Mouse (Mus musculus) testis, adult 2 months (tissue): ENCODE data around the gene Oard1. TPM values are rescaled to one million over a fixed set of nuclear protein-coding genes. Genes with fewer than 3 reads are reported as not detected.

Experiments used
- H3K27ac ChIP-seq: fragments of 200-500 bp; 2 replicates; pipeline ENCODE4 v1.5.1; 2012; ENCODE audit warnings: low read depth, low read length; ENCODE audit not compliant: control insufficient read depth, insufficient read depth
- H3K27me3 ChIP-seq: fragments of 200-500 bp; 2 replicates; pipeline ENCODE4 v1.6.1; 2012; ENCODE audit warnings: mild to moderate bottlenecking, low read length, moderate library complexity; ENCODE audit not compliant: control insufficient read depth, insufficient read depth
- H3K36me3 ChIP-seq: fragments of 200-500 bp; 2 replicates; pipeline ENCODE4 v1.6.1; 2012; ENCODE audit warnings: mild to moderate bottlenecking, low read length; ENCODE audit not compliant: control insufficient read depth, insufficient read depth
- H3K4me1 ChIP-seq: fragments of 200-500 bp; 2 replicates; pipeline ENCODE4 v1.6.1; 2012; ENCODE audit warnings: low read length; ENCODE audit not compliant: control insufficient read depth, insufficient read depth
- H3K4me3 ChIP-seq: fragments of 200-500 bp; 2 replicates; pipeline ENCODE4 v1.5.1; 2012; ENCODE audit warnings: low read depth, mild to moderate bottlenecking, low read length, moderate library complexity, mixed read lengths; ENCODE audit not compliant: control insufficient read depth
- CTCF ChIP-seq: fragments of 200-500 bp; IDR thresholded peaks from 2 replicates; pipeline ENCODE4 v1.5.1; 2012; ENCODE audit warnings: low read depth, mild to moderate bottlenecking, inconsistent platforms, low read length, moderate library complexity; ENCODE audit not compliant: control insufficient read depth, insufficient read depth, insufficient replicate concordance
- POLR2A ChIP-seq: fragments of 200-500 bp; IDR thresholded peaks from 2 replicates; pipeline ENCODE4 v1.6.1; 2012; ENCODE audit warnings: low read depth, mild to moderate bottlenecking, inconsistent platforms, low read length, moderate library complexity; ENCODE audit not compliant: control insufficient read depth
- polyA plus RNA-seq: library from polyadenylated mRNA; depleted of rRNA; stranded (reverse); fragments of >200 nt; gene quantifications from 2 replicates; pipeline ENCODE4 v1.2.3, GENCODE M21; 2012

Oard1 gene
- polyA plus RNA-seq, 1 experiment, result 19.2 TPM

DNA sequence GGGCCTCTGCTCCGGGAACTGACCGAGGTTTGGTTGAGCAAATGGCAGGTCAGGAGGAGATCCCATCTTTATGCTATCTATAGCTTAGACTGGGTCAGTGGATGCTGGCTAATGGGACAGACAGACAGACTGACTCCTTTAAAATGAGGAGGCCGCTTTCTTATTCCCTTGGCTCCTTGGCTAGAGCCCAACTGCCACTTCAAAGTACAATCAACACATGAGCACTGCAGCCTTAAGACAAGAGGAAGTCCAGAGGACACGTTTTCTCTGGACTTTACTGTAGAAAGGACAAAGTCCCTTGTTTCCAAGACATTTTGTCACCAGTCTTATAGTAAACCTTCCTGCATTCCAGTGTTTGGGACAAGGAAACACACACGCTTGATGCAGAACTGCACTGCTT lies 18.4 kb upstream of the Oard1 start:
- Histone ChIP-seq H3K36me3 (peaks cover 1% of the 10 kb centered on the region; the same call in 1 of the 2 replicates), H3K27me3 (no peaks in the 10 kb centered on the region), H3K4me3 (no peak overlapping the region), H3K4me1 (no peaks in the 10 kb centered on the region), H3K27ac (no peak overlapping the region)
- no peak for TF ChIP-seq CTCF
- TF ChIP-seq POLR2A, result no peak

DNA sequence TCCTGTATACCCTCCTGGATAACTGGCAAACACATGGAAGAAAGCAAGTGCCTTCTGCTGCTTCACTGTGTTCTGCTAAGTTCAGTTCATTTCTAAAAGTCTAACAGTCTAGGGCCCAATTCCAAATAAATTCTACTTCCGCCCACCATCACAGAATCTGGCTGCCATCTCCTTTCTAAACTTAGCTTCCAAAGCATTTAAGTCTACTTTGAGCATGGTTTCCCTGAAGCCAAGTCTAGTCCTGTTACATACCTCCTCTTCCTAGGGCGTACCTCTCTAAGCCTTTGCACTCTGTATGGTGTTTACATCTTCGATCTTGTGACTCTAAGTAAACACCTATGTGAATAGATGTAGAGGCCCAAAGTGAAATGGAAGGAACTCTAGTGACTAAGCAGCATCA lies 17.2 kb upstream of the Oard1 start:
- H3K36me3 ChIP-seq, result peaks cover 1% of the 10 kb centered on the region; the same call in 1 of the 2 replicates
- no peak for TF ChIP-seq POLR2A
- no peak for TF ChIP-seq CTCF
- H3K27ac ChIP-seq, result no peak overlapping the region
- H3K27me3 ChIP-seq, result no peaks in the 10 kb centered on the region
- H3K4me1 ChIP-seq, result no peaks in the 10 kb centered on the region
- H3K4me3 ChIP-seq, result no peak overlapping the region

GRCm38 (mm10) chr17:48401710-48402109 lies 8.1 kb upstream of the Oard1 start:
- Histone ChIP-seq H3K27ac (no peak overlapping the region), H3K4me3 (no peak overlapping the region), H3K36me3 (no peaks in the 10 kb centered on the region; the same call in 1 of the 2 replicates), H3K27me3 (no peaks in the 10 kb centered on the region), H3K4me1 (no peaks in the 10 kb centered on the region)
- no peak for TF ChIP-seq POLR2A
- no peak for TF ChIP-seq CTCF

DNA sequence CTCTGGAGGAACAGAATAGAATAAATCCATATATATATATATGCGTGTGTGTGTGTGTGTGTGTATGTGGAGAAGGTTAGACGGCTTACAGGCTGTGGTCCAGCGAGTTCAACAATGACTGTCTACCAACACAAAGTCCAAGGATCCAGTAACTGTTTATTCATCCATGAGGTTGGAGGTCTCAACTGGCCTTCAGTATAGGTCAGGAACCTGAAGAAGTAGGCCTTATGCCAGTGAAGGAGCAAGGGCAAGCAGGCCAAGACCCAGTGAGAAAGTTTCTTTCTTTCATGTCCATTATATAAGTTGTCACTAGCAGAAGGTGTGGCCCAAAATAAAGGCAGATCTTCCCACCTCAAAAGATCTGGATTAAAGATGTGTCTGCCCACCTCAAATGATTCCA lies 7.1 kb upstream of the Oard1 start:
- H3K27me3 ChIP-seq, result no peaks in the 10 kb centered on the region
- no peak overlapping the region for H3K4me3 ChIP-seq
- TF ChIP-seq CTCF (no peak), POLR2A (no peak)
- H3K4me1 ChIP-seq, result no peaks in the 10 kb centered on the region; the same call in 1 of the 2 replicates
- H3K36me3 ChIP-seq, result no peaks in the 10 kb centered on the region; the same call in 1 of the 2 replicates
- no peak overlapping the region for H3K27ac ChIP-seq

- H3K27me3 ChIP-seq, result no peaks in the 10 kb centered on the region
- no peak for TF ChIP-seq CTCF
- TF ChIP-seq POLR2A, result no peak
- no peaks in the 10 kb centered on the region for H3K36me3 ChIP-seq
- H3K27ac ChIP-seq, result no peak overlapping the region
- no peak overlapping the region for H3K4me3 ChIP-seq
- H3K4me1 ChIP-seq, result no peaks in the 10 kb centered on the region; the same call in 1 of the 2 replicates
Observed at GRCm38 (mm10) chr17:48403848-48404247, 6.0 kb upstream of the Oard1 start.

DNA sequence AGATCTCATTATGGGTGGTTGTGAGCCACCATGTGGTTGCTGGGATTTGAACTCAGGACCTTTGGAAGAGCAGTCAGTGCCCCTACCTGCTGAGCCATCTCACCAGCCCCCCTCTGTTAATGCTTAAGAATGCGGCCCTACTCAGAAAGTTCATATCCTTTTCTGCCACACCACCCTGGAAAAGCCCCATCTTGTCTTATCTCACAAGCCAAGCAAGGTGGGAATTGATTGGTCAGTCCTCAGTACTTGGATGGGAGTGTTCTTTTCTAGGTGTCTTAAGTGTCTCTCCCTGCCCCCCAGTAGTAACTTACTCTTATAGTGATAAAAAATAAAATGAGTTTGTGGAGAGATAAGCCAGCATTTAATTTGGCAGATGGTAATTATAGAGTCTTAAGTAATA lies 5.1 kb upstream of the Oard1 start:
- Histone ChIP-seq H3K4me3 (no peak overlapping the region), H3K27ac (no peak overlapping the region), H3K27me3 (no peaks in the 10 kb centered on the region), H3K4me1 (no peaks in the 10 kb centered on the region; the same call in 1 of the 2 replicates), H3K36me3 (no peaks in the 10 kb centered on the region)
- TF ChIP-seq CTCF (no peak), POLR2A (no peak)

DNA sequence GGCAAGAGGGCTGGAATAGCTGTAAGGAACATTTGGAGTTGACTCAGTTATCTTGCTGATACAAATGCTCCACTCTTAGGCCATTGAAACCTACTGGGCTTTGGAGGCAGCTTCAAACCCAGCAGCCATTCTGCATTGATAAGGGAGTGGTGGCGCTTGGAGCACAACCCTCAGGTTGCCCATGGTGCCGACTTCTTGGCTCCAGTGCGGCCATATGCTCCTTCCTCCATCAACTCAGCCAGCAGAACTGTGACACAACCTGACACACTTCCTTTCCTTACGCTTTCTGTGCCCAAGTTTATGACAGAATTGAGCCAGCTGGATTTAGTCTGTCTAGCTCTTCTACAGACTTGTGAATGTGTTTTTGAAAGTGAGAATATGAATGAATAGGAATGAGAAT lies 2.7 kb upstream of the Oard1 start:
- H3K27me3 ChIP-seq, result no peaks in the 10 kb centered on the region; the same call in 1 of the 2 replicates
- H3K4me1 ChIP-seq, result no peaks in the 10 kb centered on the region; the same call in 1 of the 2 replicates
- H3K4me3 ChIP-seq, result peak overlapping the region; percentile 7
- no peaks in the 10 kb centered on the region; the same call in 1 of the 2 replicates for H3K36me3 ChIP-seq
- TF ChIP-seq CTCF (no peak), POLR2A (no peak)
- no peak overlapping the region for H3K27ac ChIP-seq
